Mouse (Mus musculus) forebrain, embryonic 13.5 days (tissue): ENCODE results near the gene Foxn3. TPM values are rescaled to one million over a fixed set of nuclear protein-coding genes. Genes with fewer than 3 reads are reported as not detected.

Experiments used
- ATAC-seq: fragments of 200-750 bp; cut with Nextera tagmentation; 2 replicates; pipeline ENCODE4 v1.8.0; 2017
- H3K27ac ChIP-seq: fragments of 300-500 bp; sonication (generic); 2 replicates; pipeline ENCODE4 v1.5.1; 2015; ENCODE audit warnings: inconsistent platforms, mild to moderate bottlenecking, moderate library complexity
- H3K27me3 ChIP-seq: fragments of 300-500 bp; sonication (generic); 2 replicates; pipeline ENCODE4 v1.6.1; 2015; ENCODE audit warnings: mild to moderate bottlenecking, inconsistent platforms
- H3K36me3 ChIP-seq: fragments of 300-500 bp; sonication (generic); 2 replicates; pipeline ENCODE4 v1.6.1; 2015; ENCODE audit warnings: mild to moderate bottlenecking, inconsistent platforms; ENCODE audit not compliant: poor library complexity, severe bottlenecking
- H3K4me1 ChIP-seq: fragments of 300-500 bp; sonication (generic); 2 replicates; pipeline ENCODE4 v1.6.1; 2015; ENCODE audit warnings: inconsistent platforms
- H3K4me2 ChIP-seq: fragments of 300-500 bp; sonication (generic); 2 replicates; pipeline ENCODE4 v1.6.1; 2015; ENCODE audit warnings: inconsistent platforms, mild to moderate bottlenecking, moderate library complexity
- H3K4me3 ChIP-seq: fragments of 300-500 bp; sonication (generic); 2 replicates; pipeline ENCODE4 v1.5.1; 2015; ENCODE audit warnings: mild to moderate bottlenecking, inconsistent platforms
- H3K9ac ChIP-seq: fragments of 300-500 bp; sonication (generic); 2 replicates; pipeline ENCODE4 v1.6.1; 2015; ENCODE audit warnings: mild to moderate bottlenecking, inconsistent platforms
- H3K9me3 ChIP-seq: fragments of 300-500 bp; sonication (generic); replicated peaks from 2 replicates; pipeline ENCODE4 v1.6.1; 2016; ENCODE audit warnings: inconsistent platforms
- WGBS: fragments of 180-500 bp; shearing (Covaris S2); methylation state at CpG from one replicate; pipeline ENCODE4 v1.1.7; 2015; 5-methylcytosine and 5-hydroxymethylcytosine counted together
- polyA plus RNA-seq: library from polyadenylated mRNA; unstranded; fragments of >200 nt; fragmentation: Nextera tagmentation; extraction: Ambion mirVana; gene quantifications from 2 replicates; pipeline ENCODE4 v1.2.1, GENCODE M21; 2015

The Foxn3 gene
- polyA plus RNA-seq, 1 experiment from 2014 or later, result 83.5 TPM

- Histone ChIP-seq H3K4me3 (no peak overlapping the region), H3K9ac (no peak overlapping the region), H3K36me3 (no peaks in the 10 kb centered on the region), H3K9me3 (no peaks in the 10 kb centered on the region), H3K4me2 (no peak overlapping the region), H3K27ac (peak overlapping the region; percentile 84; the same call in 1 of the 2 replicates), H3K27me3 (no peaks in the 10 kb centered on the region), H3K4me1 (peaks cover 94% of the 10 kb centered on the region)
- no peak for ATAC-seq
- 71% methylated on average over 12 of the region's 12 CpGs for WGBS
Measured at GRCm38 (mm10) chr12:99330822-99331285, 232.5 kb downstream of the Foxn3 start.

DNA sequence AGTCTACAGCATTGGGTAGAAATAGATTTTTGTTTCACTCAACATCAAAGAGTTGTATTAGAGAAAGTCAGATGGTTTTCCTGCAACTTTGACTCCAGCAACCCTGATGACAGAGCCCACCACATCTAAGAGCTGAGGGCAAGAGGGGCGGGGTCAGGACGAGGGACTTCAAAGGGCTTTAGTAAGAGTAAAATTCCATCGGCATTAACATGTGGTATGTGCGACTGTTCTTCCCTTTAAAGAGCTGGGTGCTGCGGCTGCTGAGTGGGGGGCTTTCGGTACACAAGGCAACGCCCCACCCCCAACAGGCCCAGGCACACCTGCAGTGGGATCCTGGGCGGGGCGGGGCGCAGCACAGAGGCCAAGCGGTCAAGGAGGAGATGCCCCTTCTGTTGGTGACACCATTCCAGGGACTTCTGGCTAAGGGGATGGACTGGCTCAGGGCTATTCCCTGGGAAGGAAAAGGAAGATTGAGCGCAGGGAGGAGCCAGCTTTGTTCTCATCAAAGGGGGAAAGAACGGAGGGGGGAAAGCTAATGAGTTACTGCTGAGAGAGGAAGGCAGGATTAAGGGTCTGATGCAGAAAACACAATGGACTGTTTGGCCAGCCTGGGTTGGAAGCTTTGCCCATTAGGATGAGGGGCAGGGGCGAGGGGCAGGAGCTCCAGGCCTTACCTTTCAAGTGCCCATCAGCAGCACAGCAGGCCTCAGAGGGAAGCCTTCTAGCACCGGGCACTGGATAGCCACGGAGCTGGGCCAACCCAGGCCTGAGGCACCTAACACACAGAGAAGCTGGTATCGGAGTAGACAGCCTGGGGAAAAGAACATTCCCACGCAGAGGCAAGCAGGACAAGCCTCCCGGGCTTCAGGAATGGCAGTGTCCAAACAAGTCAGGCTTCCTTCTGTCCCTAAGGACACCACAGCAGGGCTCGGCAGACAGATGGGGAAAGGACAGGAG lies 233.8 kb downstream of the Foxn3 start:
- Histone ChIP-seq H3K27me3 (no peaks in the 10 kb centered on the region), H3K27ac (peak overlapping the region; percentile 84), H3K4me1 (peaks cover 91% of the 10 kb centered on the region), H3K9ac (peak overlapping the region; percentile 55; the same call in 1 of the 2 replicates), H3K36me3 (no peaks in the 10 kb centered on the region), H3K4me2 (peak overlapping the region; percentile 35), H3K4me3 (no peak overlapping the region), H3K9me3 (no peaks in the 10 kb centered on the region)
- ATAC-seq, result peak; percentile 71; the same call in 1 of the 2 replicates
- WGBS, result 4% methylated on average over 20 of the region's 20 CpGs

DNA sequence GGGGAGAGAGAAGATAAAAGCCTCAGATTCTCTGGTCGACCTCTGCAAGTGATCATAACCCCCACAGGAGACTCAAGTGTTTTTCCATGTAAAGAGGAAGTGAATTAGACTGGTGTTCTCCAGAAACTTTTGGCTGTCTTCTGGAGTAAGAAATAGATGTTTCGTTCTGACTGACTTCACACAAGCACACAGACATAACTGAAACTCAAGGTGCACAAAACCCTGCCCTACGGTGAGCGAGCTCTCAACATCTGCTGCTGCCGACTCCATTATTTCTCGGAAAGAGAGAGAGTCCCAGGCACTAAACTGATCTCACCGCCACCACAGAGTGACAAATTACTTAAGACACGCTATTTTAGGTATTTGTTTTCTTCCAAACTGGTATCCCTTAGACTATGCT lies 237.2 kb downstream of the Foxn3 start:
- WGBS, result 73% methylated on average over 8 of the region's 8 CpGs
- H3K4me3 ChIP-seq, result no peak overlapping the region
- no peaks in the 10 kb centered on the region for H3K36me3 ChIP-seq
- H3K4me2 ChIP-seq, result no peak overlapping the region
- H3K9ac ChIP-seq, result no peak overlapping the region
- H3K4me1 ChIP-seq, result peaks cover 73% of the 10 kb centered on the region
- H3K9me3 ChIP-seq, result no peaks in the 10 kb centered on the region
- no peak overlapping the region for H3K27ac ChIP-seq
- H3K27me3 ChIP-seq, result no peaks in the 10 kb centered on the region
- no peak for ATAC-seq

DNA sequence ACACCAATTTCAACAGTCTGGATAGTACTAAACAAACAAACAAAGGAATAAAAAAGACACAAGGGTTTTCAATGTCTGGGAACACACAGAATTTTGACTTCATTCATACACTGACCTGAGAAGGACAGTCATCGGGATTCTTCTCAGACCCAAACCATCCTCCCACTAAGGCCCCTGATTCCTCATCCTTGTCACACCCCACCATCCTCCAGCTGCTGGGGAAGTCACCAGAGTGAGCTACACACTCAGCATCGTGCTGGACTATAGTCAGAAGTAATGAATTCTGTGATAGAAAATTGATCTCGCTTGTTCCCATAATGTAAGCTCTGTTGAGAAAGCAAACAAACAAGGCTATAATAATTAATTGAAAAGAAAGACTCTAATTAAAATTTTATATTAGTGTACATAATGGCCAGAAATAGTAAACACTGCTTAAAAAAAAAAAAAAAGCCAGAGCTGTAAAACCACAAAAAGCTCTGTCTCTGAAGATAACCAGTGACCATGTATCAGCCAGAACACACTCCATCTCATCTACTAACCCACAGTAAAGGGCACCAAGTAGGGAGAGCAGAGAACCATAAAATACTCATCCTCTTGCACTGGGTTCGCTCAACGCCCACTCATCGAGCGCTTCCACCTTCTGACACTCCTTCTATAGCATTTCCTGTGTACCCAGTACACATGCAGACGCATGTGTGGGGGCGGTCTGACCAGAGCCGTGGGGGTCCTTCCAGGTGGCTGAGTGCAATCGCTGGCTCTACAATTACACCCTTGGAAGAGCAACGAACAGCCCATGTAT lies 241.6 kb downstream of the Foxn3 start:
- no peak for ATAC-seq
- Histone ChIP-seq H3K4me1 (peaks cover 53% of the 10 kb centered on the region), H3K9me3 (peaks cover 3% of the 10 kb centered on the region), H3K27ac (peak overlapping the region; percentile 44; the same call in 1 of the 2 replicates), H3K27me3 (no peaks in the 10 kb centered on the region), H3K4me2 (no peak overlapping the region), H3K9ac (no peak overlapping the region), H3K36me3 (peaks cover 15% of the 10 kb centered on the region), H3K4me3 (no peak overlapping the region)
- WGBS, result 81% methylated on average over 12 of the region's 12 CpGs

- Histone ChIP-seq H3K9me3 (peaks cover 11% of the 10 kb centered on the region), H3K4me1 (peaks cover 50% of the 10 kb centered on the region), H3K4me3 (no peak overlapping the region), H3K9ac (no peak overlapping the region), H3K4me2 (no peak overlapping the region), H3K27ac (no peak overlapping the region), H3K27me3 (no peaks in the 10 kb centered on the region), H3K36me3 (peaks cover 23% of the 10 kb centered on the region)
- WGBS, result 86% methylated on average over 3 of the region's 3 CpGs
- ATAC-seq, result no peak
Measured at GRCm38 (mm10) chr12:99320966-99321496, 242.4 kb downstream of the Foxn3 start.

DNA sequence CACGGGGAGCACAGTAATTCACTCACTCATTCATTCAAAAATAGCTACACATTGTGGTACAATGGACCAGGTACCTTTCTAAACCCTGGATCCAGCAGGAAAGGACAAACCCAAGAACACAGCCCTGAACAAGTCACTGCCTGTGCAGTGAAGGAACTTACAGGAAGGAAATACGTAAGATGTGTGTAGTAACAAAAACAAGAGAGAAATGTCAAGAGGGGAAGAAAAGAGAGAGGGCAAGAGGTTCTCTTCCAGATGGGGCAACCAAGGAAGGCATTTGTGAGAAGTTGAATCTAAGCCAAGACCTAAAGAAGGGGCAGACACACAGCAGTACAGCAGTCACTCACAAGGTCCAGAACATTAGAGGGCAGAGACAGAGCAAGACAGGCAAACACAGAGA lies 243.5 kb downstream of the Foxn3 start:
- H3K4me2 ChIP-seq, result no peak overlapping the region
- WGBS, result 67% methylated on average over 2 of the region's 2 CpGs
- H3K9ac ChIP-seq, result no peak overlapping the region
- H3K4me1 ChIP-seq, result peaks cover 42% of the 10 kb centered on the region
- no peak for ATAC-seq
- H3K4me3 ChIP-seq, result no peak overlapping the region
- H3K9me3 ChIP-seq, result peaks cover 14% of the 10 kb centered on the region
- H3K36me3 ChIP-seq, result peaks cover 23% of the 10 kb centered on the region
- no peaks in the 10 kb centered on the region for H3K27me3 ChIP-seq
- peak overlapping the region; percentile 19; the same call in 1 of the 2 replicates for H3K27ac ChIP-seq

DNA sequence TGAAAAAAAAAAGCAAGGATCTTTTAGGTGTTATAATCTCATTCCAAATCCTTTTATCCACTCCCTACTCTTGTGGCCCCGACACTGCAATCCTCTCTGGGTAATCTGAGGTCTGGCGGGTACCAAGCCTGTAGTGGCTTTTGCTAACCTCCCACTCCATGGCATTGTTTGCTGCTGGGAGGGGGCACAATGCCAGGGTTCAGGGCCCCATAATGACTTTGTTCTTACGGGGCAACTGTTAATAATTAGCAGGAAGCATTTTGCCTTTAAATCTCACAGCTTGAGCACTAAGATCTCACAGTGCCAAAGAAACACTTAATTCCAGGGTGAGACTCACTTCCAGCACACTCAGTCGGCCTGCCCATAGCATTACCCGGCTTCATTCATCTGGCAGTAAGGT lies 244.2 kb downstream of the Foxn3 start:
- Histone ChIP-seq H3K4me3 (no peak overlapping the region), H3K36me3 (peaks cover 23% of the 10 kb centered on the region), H3K9ac (no peak overlapping the region), H3K9me3 (peaks cover 14% of the 10 kb centered on the region), H3K4me1 (peaks cover 36% of the 10 kb centered on the region), H3K27ac (no peak overlapping the region), H3K27me3 (no peaks in the 10 kb centered on the region), H3K4me2 (no peak overlapping the region)
- 45% methylated on average over 5 of the region's 5 CpGs for WGBS
- ATAC-seq, result no peak

- Histone ChIP-seq H3K4me2 (no peak overlapping the region), H3K4me3 (no peak overlapping the region), H3K9me3 (peaks cover 14% of the 10 kb centered on the region), H3K4me1 (peaks cover 31% of the 10 kb centered on the region), H3K36me3 (peaks cover 23% of the 10 kb centered on the region), H3K27me3 (no peaks in the 10 kb centered on the region), H3K9ac (no peak overlapping the region), H3K27ac (no peak overlapping the region)
- ATAC-seq, result no peak
- 93% methylated on average over 6 of the region's 6 CpGs for WGBS
Measured at GRCm38 (mm10) chr12:99315931-99316330, 247.5 kb downstream of the Foxn3 start.

DNA sequence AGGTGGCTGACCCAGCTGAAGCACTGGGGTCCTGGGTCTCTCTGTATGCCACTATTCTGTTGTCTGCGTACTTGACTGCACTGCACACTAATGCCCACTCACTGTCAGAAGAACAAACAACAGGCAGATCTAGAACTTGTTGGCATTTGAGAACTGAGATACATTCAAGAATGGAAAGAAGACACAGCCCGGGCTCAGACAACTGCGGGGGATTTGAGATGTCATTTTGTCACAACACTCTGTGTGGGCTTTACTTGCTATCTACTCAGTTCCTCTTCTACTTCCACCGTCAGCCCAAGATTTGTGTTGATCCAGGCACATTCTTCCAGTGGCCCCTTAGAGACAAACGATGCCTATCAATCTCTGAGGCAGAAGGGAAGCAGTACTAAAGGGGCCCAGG lies 248.6 kb downstream of the Foxn3 start:
- no peak overlapping the region for H3K9ac ChIP-seq
- peaks cover 28% of the 10 kb centered on the region for H3K4me1 ChIP-seq
- ATAC-seq, result no peak
- no peaks in the 10 kb centered on the region for H3K27me3 ChIP-seq
- 90% methylated on average over 5 of the region's 5 CpGs for WGBS
- no peak overlapping the region for H3K4me3 ChIP-seq
- H3K36me3 ChIP-seq, result peaks cover 23% of the 10 kb centered on the region
- no peak overlapping the region for H3K27ac ChIP-seq
- H3K4me2 ChIP-seq, result no peak overlapping the region
- peaks cover 14% of the 10 kb centered on the region for H3K9me3 ChIP-seq

DNA sequence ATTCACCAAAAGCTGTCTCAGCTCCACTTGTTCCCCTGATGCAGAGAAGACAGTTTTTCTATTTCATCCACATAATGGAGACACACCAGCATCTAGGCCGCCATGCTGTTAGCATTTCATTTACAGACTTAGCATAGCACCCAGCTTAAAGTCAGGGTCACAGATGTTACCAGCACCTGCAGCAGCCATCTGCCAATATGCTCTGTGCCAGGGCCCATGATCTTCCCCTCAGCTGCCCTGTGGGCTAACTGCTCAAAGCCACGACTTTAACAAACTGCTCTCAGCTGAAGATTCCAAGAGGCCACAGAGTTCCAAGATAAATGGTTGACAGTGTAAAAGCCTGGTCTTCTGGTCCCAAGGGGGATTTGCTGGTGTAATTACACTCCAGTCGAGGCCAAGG lies 252.1 kb downstream of the Foxn3 start:
- H3K27ac ChIP-seq, result peak overlapping the region; percentile 41

GRCm38 (mm10) chr12:99309937-99310336 lies 253.4 kb downstream of the Foxn3 start:
- H3K36me3 ChIP-seq, result no peaks in the 10 kb centered on the region
- H3K9me3 ChIP-seq, result no peaks in the 10 kb centered on the region
- 80% methylated on average over 5 of the region's 5 CpGs for WGBS
- ATAC-seq, result no peak
- no peak overlapping the region for H3K4me2 ChIP-seq
- H3K9ac ChIP-seq, result no peak overlapping the region
- no peaks in the 10 kb centered on the region for H3K27me3 ChIP-seq
- H3K27ac ChIP-seq, result no peak overlapping the region
- no peak overlapping the region for H3K4me3 ChIP-seq
- H3K4me1 ChIP-seq, result peaks cover 62% of the 10 kb centered on the region

More for the DNA sequence above, 252.1 kb downstream of the Foxn3 start:
- peaks cover 5% of the 10 kb centered on the region; the same call in 1 of the 2 replicates for H3K9me3 ChIP-seq
- WGBS, result 56% methylated on average over 3 of the region's 3 CpGs
- H3K4me2 ChIP-seq, result no peak overlapping the region
- H3K27me3 ChIP-seq, result no peaks in the 10 kb centered on the region
- no peak overlapping the region for H3K4me3 ChIP-seq
- H3K36me3 ChIP-seq, result peaks cover 2% of the 10 kb centered on the region; the same call in 1 of the 2 replicates
- H3K9ac ChIP-seq, result no peak overlapping the region
- no peak for ATAC-seq
- H3K4me1 ChIP-seq, result peaks cover 48% of the 10 kb centered on the region
